Mouse (Mus musculus) CD8-positive naive resting alpha-beta T cell, adult 2 months (primary cell): ENCODE results near the gene Cyp11a1.

ENCODE experiments used
- DNase-seq, 2 experiments: peaks; one replicate each; pipeline ENCODE4 v3.0.0; 2022; ENCODE audit warnings: low read depth in 2 of 2, low spot score in 2 of 2

The Cyp11a1 gene

GRCm38 (mm10) chr9:58003272-58003671 is 2.9 kb upstream of the Cyp11a1 start:
- no peak for DNase-seq

- DNase-seq: no peak
These were observed 2.3 kb downstream of the Cyp11a1 start for GRCm38 (mm10) chr9:58008336-58009014.

- DNase-seq: no peak
These were observed 2.8 kb downstream of the Cyp11a1 start for GRCm38 (mm10) chr9:58009015-58009362.

GRCm38 (mm10) chr9:58009588-58009987 is 3.4 kb downstream of the Cyp11a1 start:
- DNase-seq: no peak

- no peak for DNase-seq
These were observed 4.8 kb downstream of the Cyp11a1 start for GRCm38 (mm10) chr9:58011027-58011426.

- DNase-seq: no peak
These were observed 5.3 kb downstream of the Cyp11a1 start for GRCm38 (mm10) chr9:58011552-58011951.

- DNase-seq: no peak
These were observed 6.3 kb downstream of the Cyp11a1 start for GRCm38 (mm10) chr9:58012486-58012885.

- no peak for DNase-seq
These were observed 6.7 kb downstream of the Cyp11a1 start for GRCm38 (mm10) chr9:58012935-58013334.

- no peak for DNase-seq
These were observed 8.4 kb downstream of the Cyp11a1 start for GRCm38 (mm10) chr9:58014393-58015160.

GRCm38 (mm10) chr9:58015856-58016255 is 9.6 kb downstream of the Cyp11a1 start:
- DNase-seq: no peak

GRCm38 (mm10) chr9:58016962-58017361 is 10.8 kb downstream of the Cyp11a1 start:
- DNase-seq: no peak

- no peak for DNase-seq
These were observed 12.2 kb downstream of the Cyp11a1 start for GRCm38 (mm10) chr9:58018385-58018784.

- DNase-seq: no peak
These were observed 19.8 kb downstream of the Cyp11a1 start for GRCm38 (mm10) chr9:58025995-58026394.

GRCm38 (mm10) chr9:58027426-58028180 is 21.4 kb downstream of the Cyp11a1 start:
- no peak for DNase-seq

GRCm38 (mm10) chr9:58028841-58029240 is 22.6 kb downstream of the Cyp11a1 start:
- DNase-seq: no peak

- DNase-seq: no peak
These were observed 23.4 kb downstream of the Cyp11a1 start for GRCm38 (mm10) chr9:58029635-58030034.

GRCm38 (mm10) chr9:58031895-58032294 is 25.7 kb downstream of the Cyp11a1 start:
- DNase-seq: no peak

- no peak for DNase-seq
These were observed 29.3 kb downstream of the Cyp11a1 start for GRCm38 (mm10) chr9:58035519-58035918.

- DNase-seq: no peak
These were observed 29.9 kb downstream of the Cyp11a1 start for GRCm38 (mm10) chr9:58035951-58036698.

GRCm38 (mm10) chr9:58036961-58037360 is 30.8 kb downstream of the Cyp11a1 start:
- no peak for DNase-seq

- peak; percentile 36 to 50 for DNase-seq
These were observed 32.4 kb downstream of the Cyp11a1 start for GRCm38 (mm10) chr9:58038500-58039168.
